Mouse (Mus musculus): ENCODE results near the gene Tex52. TPM values are rescaled to one million over a fixed set of nuclear protein-coding genes. Genes with fewer than 3 reads are reported as not detected.
A peak's percentile ranks its signal among the peaks of the same experiment; 100 is the strongest.

Tex52 gene
- polyA plus RNA-seq, 1 experiment from 2014 or later: not detected

DNA sequence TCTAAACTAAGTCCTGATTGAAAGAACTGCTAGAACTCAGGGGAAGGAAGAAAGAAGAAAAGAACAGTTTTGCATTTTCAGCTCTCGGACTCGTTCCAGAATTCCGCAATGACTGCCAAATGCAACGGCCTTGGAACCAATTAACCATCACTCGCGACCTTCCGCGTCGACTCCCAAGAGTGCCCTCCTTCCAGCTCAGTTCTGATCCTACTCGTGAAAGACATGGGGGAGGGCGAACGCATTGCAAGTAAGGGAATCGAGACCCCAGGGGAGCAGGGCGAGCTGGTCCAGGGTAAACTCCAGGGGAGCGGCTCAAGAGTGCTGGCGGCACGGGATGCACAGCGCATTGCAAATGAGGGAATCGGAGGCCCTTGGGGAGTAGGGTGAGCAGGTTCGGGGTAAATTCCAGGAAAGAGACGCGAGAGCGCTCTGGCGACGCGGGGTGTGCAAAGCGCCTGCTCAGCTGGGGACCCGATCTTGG, 20.0 kb upstream of the Tex52 start:
- peak overlapping the region; percentile 84 for H3K4me3 ChIP-seq (ENCODE audit: low read length)
- ATAC-seq: peak; percentile 87

DNA sequence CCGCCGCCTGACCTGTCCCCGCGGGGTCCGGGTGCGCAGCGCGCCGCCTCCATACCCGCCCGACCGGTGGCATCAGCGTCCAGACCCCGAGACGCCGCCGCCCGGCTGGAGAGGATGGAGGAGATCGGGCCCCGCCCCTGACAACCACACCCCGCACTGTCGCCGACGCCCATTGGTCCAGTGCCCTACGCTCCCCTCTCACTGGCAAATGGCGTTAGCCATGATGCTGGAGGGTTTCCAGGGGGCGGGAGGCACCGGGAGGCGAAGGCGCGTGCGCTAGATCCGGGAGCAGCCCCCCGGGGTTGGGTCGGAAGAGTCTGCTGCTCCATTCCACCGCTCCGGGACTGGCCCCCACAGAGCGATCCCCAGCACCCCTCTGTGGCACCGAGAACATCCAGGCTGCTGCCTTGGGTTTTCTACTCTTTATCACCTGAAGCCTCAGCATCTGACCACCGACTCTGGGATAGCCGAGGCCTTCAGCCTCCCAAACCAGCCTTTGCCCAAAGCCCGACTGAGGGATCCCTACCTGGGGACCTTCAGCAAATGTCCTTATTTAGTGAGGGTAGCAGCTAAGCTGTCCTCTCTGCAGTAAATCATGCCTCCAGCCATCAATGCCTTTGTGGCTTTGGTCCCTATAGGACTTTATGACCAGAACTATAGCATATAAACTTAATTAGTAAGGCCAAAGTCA, 19.4 kb upstream of the Tex52 start, which contains the start of gene Tulp3:
TSS of gene Tulp3 (minus strand) at position 126 of the 691 bp plus-strand sequence.
- peak within 1 kb of the TSS; percentile 84 for H3K27ac ChIP-seq (ENCODE audit: low read length)
- peak within 1 kb of the TSS; percentile 84 for H3K9ac ChIP-seq (ENCODE audit: low read depth, low read length)
- no peaks in the 10 kb centered on the region for H3K9me3 ChIP-seq (ENCODE audit: control insufficient read depth, low read length)
- H3K4me2 ChIP-seq (ENCODE audit: low read depth, low read length): peak within 1 kb of the TSS; percentile 88
- peak within 1 kb of the TSS; percentile 84 for H3K4me3 ChIP-seq (ENCODE audit: low read length)
- no peaks in the 10 kb centered on the region for H3K27me3 ChIP-seq (replicated peaks; ENCODE audit: control insufficient read depth, insufficient read depth, low read length)
- under 1% methylated on average over 42 of the region's 42 CpGs for WGBS
- ATAC-seq: peak; percentile 99
- H3K36me3 ChIP-seq (ENCODE audit: control insufficient read depth, insufficient read depth, low read length): peaks cover 14% of the 10 kb centered on the region
- peaks cover 12% of the 10 kb centered on the region for H3K4me1 ChIP-seq (ENCODE audit: control insufficient read depth, insufficient read depth, low read length)

More for the DNA sequence above, 20.0 kb upstream of the Tex52 start:
- Histone ChIP-seq H3K4me1 (ENCODE audit: control insufficient read depth, insufficient read depth, low read length) (peaks cover 11% of the 10 kb centered on the region), H3K27ac (ENCODE audit: low read length) (peak overlapping the region; percentile 84), H3K9ac (ENCODE audit: low read depth, low read length) (peak overlapping the region; percentile 84), H3K27me3 (replicated peaks; ENCODE audit: control insufficient read depth, insufficient read depth, low read length) (no peaks in the 10 kb centered on the region), H3K9me3 (ENCODE audit: control insufficient read depth, low read length) (no peaks in the 10 kb centered on the region), H3K4me2 (ENCODE audit: low read depth, low read length) (peak overlapping the region; percentile 88), H3K36me3 (ENCODE audit: control insufficient read depth, insufficient read depth, low read length) (peaks cover 15% of the 10 kb centered on the region)
- under 1% methylated on average over 28 of the region's 28 CpGs for WGBS

DNA sequence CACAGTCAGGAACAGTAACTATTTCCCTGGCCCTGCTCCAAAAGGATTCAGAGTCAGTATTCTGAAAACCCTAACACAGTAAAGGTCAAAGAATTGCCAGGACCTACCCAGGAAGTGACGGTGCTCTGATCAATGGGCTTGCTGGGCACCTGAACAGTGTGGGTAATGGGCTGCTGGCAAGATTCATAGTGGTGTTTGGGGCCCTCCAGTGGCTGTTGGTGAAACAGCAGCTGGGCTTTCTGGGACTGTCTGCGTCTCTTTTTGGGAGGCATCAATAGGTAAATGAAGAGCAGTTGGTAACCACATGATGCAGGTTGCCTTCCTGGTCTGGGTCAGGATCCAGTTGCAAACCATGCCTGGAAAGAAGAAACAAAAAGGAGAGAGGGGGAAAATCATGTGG, 16.3 kb upstream of the Tex52 start:
- Histone ChIP-seq H3K36me3 (ENCODE audit: control insufficient read depth, insufficient read depth, low read length) (peaks cover 13% of the 10 kb centered on the region), H3K27ac (ENCODE audit: low read length) (no peak overlapping the region), H3K9me3 (ENCODE audit: control insufficient read depth, low read length) (no peaks in the 10 kb centered on the region), H3K27me3 (replicated peaks; ENCODE audit: control insufficient read depth, insufficient read depth, low read length) (no peaks in the 10 kb centered on the region), H3K4me2 (ENCODE audit: low read depth, low read length) (no peak overlapping the region), H3K4me1 (ENCODE audit: control insufficient read depth, insufficient read depth, low read length) (peaks cover 25% of the 10 kb centered on the region), H3K4me3 (ENCODE audit: low read length) (no peak overlapping the region), H3K9ac (ENCODE audit: low read depth, low read length) (no peak overlapping the region)
- ATAC-seq: no peak
- 24% methylated on average over 2 of the region's 2 CpGs for WGBS

DNA sequence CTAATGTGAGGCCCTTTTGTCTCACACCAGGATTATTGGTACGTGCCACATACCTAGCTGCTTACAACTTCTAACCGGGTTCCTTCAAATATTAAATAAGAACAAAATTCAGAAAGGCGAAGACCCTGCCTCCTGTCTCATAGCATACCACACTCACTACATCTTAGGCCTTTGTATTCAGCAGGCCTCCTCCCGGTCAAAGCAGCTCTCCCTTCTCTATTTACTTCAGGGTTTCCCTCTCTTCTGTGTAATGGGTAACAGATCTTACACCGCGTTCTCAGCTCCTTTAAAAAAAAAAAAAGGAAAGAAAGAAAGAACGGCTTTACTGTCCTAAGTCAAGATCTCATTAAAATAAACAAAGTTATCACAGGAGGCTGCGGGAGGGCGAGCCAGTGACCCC, 13.4 kb upstream of the Tex52 start:
- 14% methylated on average over 9 of the region's 9 CpGs for WGBS

DNA sequence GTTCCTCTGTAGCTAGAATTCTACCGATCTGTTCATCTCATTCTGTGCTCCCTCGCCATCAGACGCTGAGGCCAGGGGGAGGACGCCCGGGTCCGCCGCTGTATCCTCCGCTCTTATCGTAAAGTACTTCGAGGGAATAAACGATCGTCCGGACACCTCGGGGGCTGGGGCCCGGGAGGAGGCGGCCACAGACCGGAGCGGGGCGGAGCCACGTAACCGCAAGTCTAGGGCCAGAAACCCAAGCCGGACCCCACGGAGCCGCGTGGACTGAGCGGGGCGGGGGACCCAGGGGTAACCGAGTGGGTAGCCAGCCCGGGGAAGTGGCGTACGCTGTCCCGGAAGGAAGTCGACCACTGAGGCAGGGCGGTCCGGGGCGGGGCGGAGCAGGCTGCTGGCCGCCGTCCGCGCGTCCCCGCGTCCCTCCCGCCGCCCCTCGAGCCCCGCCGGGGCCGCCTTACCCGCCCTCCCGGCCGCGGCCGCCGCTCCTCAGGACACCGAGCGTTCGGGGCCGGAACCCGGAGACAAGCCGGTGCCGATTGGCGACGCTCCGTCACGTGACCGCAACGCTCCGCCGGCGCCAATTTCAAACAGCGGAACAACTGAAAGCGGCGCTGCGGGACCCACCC, 12.8 kb upstream of the Tex52 start, which contains the start of the genes Rhno1 and Foxm1:
TSS of gene Rhno1 (minus strand) at position 531 of the 626 bp plus-strand sequence.
TSS of gene Foxm1 (plus strand) at position 587 of the 626 bp plus-strand sequence.
- Histone ChIP-seq H3K36me3 (ENCODE audit: control insufficient read depth, insufficient read depth, low read length) (peaks cover 20% of the 10 kb centered on the region), H3K9me3 (ENCODE audit: control insufficient read depth, low read length) (no peaks in the 10 kb centered on the region), H3K27ac (ENCODE audit: low read length) (peak within 1 kb of the TSS; percentile 96), H3K4me3 (ENCODE audit: low read length) (peak within 1 kb of the TSS; percentile 96), H3K4me2 (ENCODE audit: low read depth, low read length) (peak within 1 kb of the TSS; percentile 55), H3K4me1 (ENCODE audit: control insufficient read depth, insufficient read depth, low read length) (peaks cover 23% of the 10 kb centered on the region), H3K9ac (ENCODE audit: low read depth, low read length) (peak within 1 kb of the TSS; percentile 87), H3K27me3 (replicated peaks; ENCODE audit: control insufficient read depth, insufficient read depth, low read length) (no peaks in the 10 kb centered on the region)
- ATAC-seq: peak; percentile 95
- WGBS: under 1% methylated on average over 74 of the region's 76 CpGs

More for the DNA sequence above, 13.4 kb upstream of the Tex52 start:
- peak overlapping the region; percentile 96 for H3K4me3 ChIP-seq (ENCODE audit: low read length)
- H3K9ac ChIP-seq (ENCODE audit: low read depth, low read length): peak overlapping the region; percentile 87
- H3K27me3 ChIP-seq (replicated peaks; ENCODE audit: control insufficient read depth, insufficient read depth, low read length): no peaks in the 10 kb centered on the region
- peaks cover 23% of the 10 kb centered on the region for H3K4me1 ChIP-seq (ENCODE audit: control insufficient read depth, insufficient read depth, low read length)
- H3K9me3 ChIP-seq (ENCODE audit: control insufficient read depth, low read length): no peaks in the 10 kb centered on the region
- H3K27ac ChIP-seq (ENCODE audit: low read length): peak overlapping the region; percentile 96
- peaks cover 17% of the 10 kb centered on the region for H3K36me3 ChIP-seq (ENCODE audit: control insufficient read depth, insufficient read depth, low read length)
- peak; percentile 11; the same call in 1 of the 2 replicates for ATAC-seq
- peak overlapping the region; percentile 55 for H3K4me2 ChIP-seq (ENCODE audit: low read depth, low read length)

DNA sequence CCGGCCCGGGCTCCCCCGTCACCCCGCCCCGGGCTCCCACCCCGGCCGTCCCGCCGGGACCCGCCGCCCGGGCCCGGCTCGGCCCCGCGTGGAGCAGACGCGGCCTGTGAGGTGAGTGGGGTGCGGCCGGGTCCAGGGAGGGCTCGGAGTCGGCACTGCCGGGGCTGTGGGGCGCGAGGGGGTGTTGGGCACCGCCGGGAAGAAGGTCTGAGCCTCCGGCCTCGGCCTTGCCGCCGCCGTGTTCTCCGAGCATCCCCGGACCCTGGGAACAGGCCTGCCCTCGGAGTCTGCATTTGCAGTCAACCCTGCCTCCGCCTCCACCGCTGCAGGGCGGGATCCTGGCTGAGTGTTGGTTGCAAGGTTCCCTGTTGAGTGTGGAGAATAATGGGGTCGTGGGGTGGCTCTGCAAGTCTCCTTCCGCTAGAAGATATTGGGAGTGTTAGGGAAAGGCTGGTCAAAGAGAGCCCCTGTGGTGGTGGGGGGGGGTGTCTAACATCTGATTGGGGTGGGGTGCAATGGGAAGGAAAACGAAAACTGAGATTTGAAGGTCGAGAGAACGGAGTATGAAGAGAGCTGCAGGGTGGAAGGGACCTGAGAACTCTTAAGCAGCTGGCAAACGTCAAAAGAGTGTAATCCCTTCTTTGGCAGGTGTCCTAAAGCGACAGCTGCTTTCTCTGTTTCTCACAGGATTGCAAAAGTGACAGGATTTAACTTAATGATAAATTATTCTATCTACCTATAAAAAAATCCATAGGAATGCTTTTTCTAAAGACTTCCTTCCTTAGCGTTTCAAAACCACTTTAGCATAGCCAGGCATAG, 12.0 kb upstream of the Tex52 start:
- Histone ChIP-seq H3K27ac (ENCODE audit: low read length) (peak overlapping the region; percentile 96), H3K36me3 (ENCODE audit: control insufficient read depth, insufficient read depth, low read length) (peaks cover 18% of the 10 kb centered on the region), H3K4me2 (ENCODE audit: low read depth, low read length) (peak overlapping the region; percentile 55), H3K9me3 (ENCODE audit: control insufficient read depth, low read length) (no peaks in the 10 kb centered on the region), H3K9ac (ENCODE audit: low read depth, low read length) (peak overlapping the region; percentile 87), H3K4me3 (ENCODE audit: low read length) (peak overlapping the region; percentile 96), H3K4me1 (ENCODE audit: control insufficient read depth, insufficient read depth, low read length) (peaks cover 23% of the 10 kb centered on the region), H3K27me3 (replicated peaks; ENCODE audit: control insufficient read depth, insufficient read depth, low read length) (no peaks in the 10 kb centered on the region)
- ATAC-seq: peak; percentile 42; the same call in 1 of the 2 replicates
- WGBS: 1% methylated on average over 38 of the region's 46 CpGs

DNA sequence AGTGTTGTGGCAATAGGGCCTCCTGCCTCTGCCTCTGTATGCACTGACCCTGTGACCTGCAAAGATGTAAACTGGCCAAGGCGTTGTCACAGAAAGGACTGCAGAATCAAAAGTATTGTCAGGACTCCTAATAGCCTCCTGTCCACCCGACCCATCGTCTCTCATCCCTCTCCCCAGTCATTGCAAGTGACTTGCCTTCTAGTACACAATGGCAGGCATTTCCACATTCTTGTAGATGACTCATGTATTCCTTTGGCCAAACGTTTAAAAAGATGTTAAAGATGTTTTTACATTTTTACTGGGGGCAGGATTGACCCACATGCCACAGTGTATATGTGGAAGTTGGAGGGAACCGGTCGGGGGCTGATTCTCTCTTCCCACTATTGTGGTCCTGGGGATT, 10.5 kb upstream of the Tex52 start:
- Histone ChIP-seq H3K4me2 (ENCODE audit: low read depth, low read length) (no peak overlapping the region), H3K36me3 (ENCODE audit: control insufficient read depth, insufficient read depth, low read length) (peaks cover 20% of the 10 kb centered on the region), H3K9ac (ENCODE audit: low read depth, low read length) (0 out of 2 replicates have a peak overlapping the region, but pooled peaks have one; percentile 7), H3K4me3 (ENCODE audit: low read length) (no peak overlapping the region), H3K27ac (ENCODE audit: low read length) (no peak overlapping the region), H3K4me1 (ENCODE audit: control insufficient read depth, insufficient read depth, low read length) (peaks cover 22% of the 10 kb centered on the region), H3K9me3 (ENCODE audit: control insufficient read depth, low read length) (no peaks in the 10 kb centered on the region), H3K27me3 (replicated peaks; ENCODE audit: control insufficient read depth, insufficient read depth, low read length) (no peaks in the 10 kb centered on the region)
- no peak for ATAC-seq
- 72% methylated on average over 6 of the region's 6 CpGs for WGBS

DNA sequence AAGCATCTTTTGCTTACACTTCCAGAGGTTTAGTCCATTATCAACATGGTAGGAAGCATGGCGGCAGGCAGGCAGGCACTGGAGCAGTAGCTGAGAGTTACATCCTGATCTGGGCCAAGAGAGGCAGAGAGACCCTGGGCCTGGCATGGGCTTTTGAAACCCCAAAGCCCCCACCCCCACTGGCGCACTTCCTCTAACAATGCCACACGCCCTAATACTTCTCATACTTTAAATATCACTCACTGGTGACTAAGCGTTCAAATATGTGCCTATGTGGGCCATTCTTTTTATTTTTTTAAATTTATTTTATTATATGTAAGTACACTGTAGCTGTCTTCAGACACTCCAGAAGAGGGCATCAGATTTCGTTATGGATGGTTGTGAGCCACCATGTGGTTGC, 8.8 kb upstream of the Tex52 start:
- H3K9me3 ChIP-seq (ENCODE audit: control insufficient read depth, low read length): no peaks in the 10 kb centered on the region
- peaks cover 27% of the 10 kb centered on the region for H3K36me3 ChIP-seq (ENCODE audit: control insufficient read depth, insufficient read depth, low read length)
- WGBS: 92% methylated on average over 5 of the region's 5 CpGs
- H3K27ac ChIP-seq (ENCODE audit: low read length): no peak overlapping the region
- no peak overlapping the region for H3K9ac ChIP-seq (ENCODE audit: low read depth, low read length)
- ATAC-seq: no peak
- no peak overlapping the region for H3K4me2 ChIP-seq (ENCODE audit: low read depth, low read length)
- H3K4me3 ChIP-seq (ENCODE audit: low read length): no peak overlapping the region
- no peaks in the 10 kb centered on the region for H3K27me3 ChIP-seq (replicated peaks; ENCODE audit: control insufficient read depth, insufficient read depth, low read length)
- peaks cover 13% of the 10 kb centered on the region for H3K4me1 ChIP-seq (ENCODE audit: control insufficient read depth, insufficient read depth, low read length)

DNA sequence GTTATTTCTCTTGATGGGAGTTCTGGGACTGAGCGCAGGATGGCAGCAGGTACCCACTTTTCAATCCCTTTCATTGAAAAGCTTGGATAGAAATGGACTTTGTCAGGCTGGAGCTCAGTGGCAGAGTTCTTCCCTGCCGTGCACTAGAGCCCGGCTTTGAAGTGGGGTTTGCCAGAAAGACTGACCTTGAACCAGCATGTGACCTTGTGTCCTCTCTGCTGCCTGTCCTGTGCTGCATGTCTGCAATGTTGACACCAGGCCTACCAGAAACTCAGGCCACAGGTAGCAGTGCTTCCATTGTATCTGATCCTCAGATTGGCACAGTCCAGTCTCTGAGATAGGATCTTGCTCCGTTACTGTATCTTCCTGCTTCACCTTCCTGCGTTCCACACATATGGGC, 5.2 kb upstream of the Tex52 start:
- H3K4me1 ChIP-seq (ENCODE audit: control insufficient read depth, insufficient read depth, low read length): no peaks in the 10 kb centered on the region
- no peaks in the 10 kb centered on the region for H3K27me3 ChIP-seq (replicated peaks; ENCODE audit: control insufficient read depth, insufficient read depth, low read length)
- H3K4me3 ChIP-seq (ENCODE audit: low read length): no peak overlapping the region
- no peak overlapping the region for H3K9ac ChIP-seq (ENCODE audit: low read depth, low read length)
- WGBS: 91% methylated on average over 5 of the region's 5 CpGs
- H3K9me3 ChIP-seq (ENCODE audit: control insufficient read depth, low read length): no peaks in the 10 kb centered on the region
- ATAC-seq: no peak
- no peak overlapping the region for H3K27ac ChIP-seq (ENCODE audit: low read length)
- H3K4me2 ChIP-seq (ENCODE audit: low read depth, low read length): no peak overlapping the region
- H3K36me3 ChIP-seq (ENCODE audit: control insufficient read depth, insufficient read depth, low read length): peaks cover 46% of the 10 kb centered on the region
